Mouse (Mus musculus) liver, adult 2 months (tissue): ENCODE measurements around the gene Kif13a. TPM values are rescaled to one million over a fixed set of nuclear protein-coding genes. Genes with fewer than 3 reads are reported as not detected.

ENCODE experiments used
- DNase-seq: peaks from one replicate; pipeline ENCODE4 v3.0.0-alpha.2; 2011; ENCODE audit warnings: low read depth, low spot score; ENCODE audit errors: extremely low read depth
- H3K27ac ChIP-seq: fragments of 200-500 bp; replicated peaks from 2 replicates; pipeline ENCODE4 v1.5.1; 2012; ENCODE audit warnings: low read depth, mild to moderate bottlenecking, control low read depth, inconsistent platforms, low read length; ENCODE audit not compliant: insufficient read depth
- H3K27me3 ChIP-seq: fragments of 200-500 bp; 2 replicates; pipeline ENCODE4 v1.6.1; 2012; ENCODE audit warnings: mild to moderate bottlenecking, moderate library complexity, low read length, inconsistent platforms; ENCODE audit not compliant: control insufficient read depth, insufficient read depth
- H3K36me3 ChIP-seq: fragments of 200-500 bp; 2 replicates; pipeline ENCODE4 v1.6.1; 2012; ENCODE audit warnings: low read length, inconsistent platforms; ENCODE audit not compliant: control insufficient read depth, insufficient read depth
- H3K4me1 ChIP-seq: fragments of 200-500 bp; 2 replicates; pipeline ENCODE4 v1.6.1; 2011; ENCODE audit warnings: low read length; ENCODE audit not compliant: control insufficient read depth, insufficient read depth
- H3K4me3 ChIP-seq: fragments of 200-500 bp; 2 replicates; pipeline ENCODE4 v1.5.1; 2011; ENCODE audit warnings: low read depth, mild to moderate bottlenecking, control low read depth, low read length, moderate library complexity; ENCODE audit not compliant: insufficient read depth
- H3K79me2 ChIP-seq: fragments of 200-500 bp; 2 replicates; pipeline ENCODE4 v1.6.1; 2012; ENCODE audit warnings: inconsistent platforms, mild to moderate bottlenecking, low read length, moderate library complexity; ENCODE audit not compliant: control insufficient read depth, insufficient read depth
- H3K9ac ChIP-seq: fragments of 200-500 bp; 2 replicates; pipeline ENCODE4 v1.6.1; 2012; ENCODE audit warnings: low read depth, mild to moderate bottlenecking, control low read depth, inconsistent platforms, low read length
- CTCF ChIP-seq: fragments of 200-500 bp; IDR thresholded peaks from 2 replicates; pipeline ENCODE4 v1.5.1; 2011; ENCODE audit warnings: low read depth, low read length, control low read depth
- POLR2A ChIP-seq: fragments of 200-500 bp; IDR thresholded peaks from 2 replicates; pipeline ENCODE4 v1.6.1; 2011; ENCODE audit warnings: low read length, control low read depth; ENCODE audit not compliant: insufficient read depth; ENCODE audit errors: extremely low read depth
- WGBS: fragments of 180-500 bp; shearing (Covaris S2); methylation state at CpG from one replicate; pipeline ENCODE4 v1.1.7; 2018; 5-methylcytosine and 5-hydroxymethylcytosine counted together
- polyA plus RNA-seq: library from polyadenylated mRNA; depleted of rRNA; stranded (reverse); fragments of >200 nt; gene quantifications from 2 replicates; pipeline ENCODE4 v1.2.3, GENCODE M21; 2012
- total RNA-seq: library from RNA; depleted of rRNA; stranded (reverse); fragments of >200 nt; gene quantifications from 2 replicates; pipeline ENCODE4 v1.2.3, GENCODE M21; 2014

Kif13a gene
- total and polyA plus RNA-seq, 2 experiments = 6.6 to 11.1 TPM

DNA sequence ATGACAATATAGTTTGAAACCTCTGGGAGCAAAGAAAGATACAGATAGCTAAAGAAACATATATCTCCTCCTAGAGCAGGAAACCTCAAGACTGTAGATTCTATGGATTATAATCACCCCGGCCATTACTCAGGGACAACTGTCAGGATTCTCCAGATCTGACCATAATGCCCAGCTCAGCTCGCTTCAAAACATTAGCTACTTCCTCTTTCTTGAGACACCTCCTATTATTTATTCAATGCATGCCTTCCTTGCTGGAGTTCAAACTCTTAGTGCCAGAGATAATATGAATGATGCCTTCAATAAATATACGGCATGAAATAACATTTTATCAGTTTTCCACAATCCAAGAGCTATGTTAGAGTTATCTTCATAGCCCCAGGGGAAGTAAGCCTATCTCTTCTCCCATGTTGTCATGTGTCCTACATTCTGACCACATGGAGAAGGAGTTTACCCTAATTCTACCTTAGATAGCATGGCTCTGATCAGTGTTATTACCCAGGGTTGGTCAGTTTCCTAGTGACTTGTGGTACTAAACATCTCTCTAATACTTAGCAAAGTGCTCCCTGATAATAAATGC, 66.4 kb downstream of the Kif13a start:
- Histone ChIP-seq H3K27ac (no peak overlapping the region), H3K9ac (no peak overlapping the region), H3K79me2 (no peaks in the 10 kb centered on the region), H3K4me1 (no peaks in the 10 kb centered on the region), H3K36me3 (no peaks in the 10 kb centered on the region), H3K4me3 (no peak overlapping the region), H3K27me3 (no peaks in the 10 kb centered on the region)
- no peak for TF ChIP-seq CTCF
- WGBS = 82% methylated on average over 3 of the region's 3 CpGs
- DNase-seq = no peak

GRCm38 (mm10) chr13:46859876-46860275, 69.8 kb downstream of the Kif13a start:
- DNase-seq = no peak
- TF ChIP-seq POLR2A = no peak
- no peak for TF ChIP-seq CTCF
- Histone ChIP-seq H3K27ac (no peak overlapping the region), H3K4me3 (no peak overlapping the region), H3K79me2 (no peaks in the 10 kb centered on the region), H3K27me3 (no peaks in the 10 kb centered on the region), H3K9ac (no peak overlapping the region), H3K4me1 (no peaks in the 10 kb centered on the region), H3K36me3 (no peaks in the 10 kb centered on the region)
- WGBS = 95% methylated on average over 2 of the region's 2 CpGs

GRCm38 (mm10) chr13:46859173-46859572, 70.5 kb downstream of the Kif13a start:
- H3K27me3 ChIP-seq = no peaks in the 10 kb centered on the region
- WGBS = 87% methylated on average over 2 of the region's 2 CpGs
- no peaks in the 10 kb centered on the region for H3K36me3 ChIP-seq
- H3K4me1 ChIP-seq = no peaks in the 10 kb centered on the region
- DNase-seq = no peak
- H3K4me3 ChIP-seq = no peak overlapping the region
- no peak for TF ChIP-seq CTCF
- TF ChIP-seq POLR2A = no peak
- H3K27ac ChIP-seq = no peak overlapping the region
- no peak overlapping the region for H3K9ac ChIP-seq
- no peaks in the 10 kb centered on the region for H3K79me2 ChIP-seq

- Histone ChIP-seq H3K36me3 (no peaks in the 10 kb centered on the region), H3K79me2 (no peaks in the 10 kb centered on the region), H3K4me3 (no peak overlapping the region), H3K27me3 (no peaks in the 10 kb centered on the region), H3K27ac (no peak overlapping the region), H3K9ac (no peak overlapping the region), H3K4me1 (0 out of 2 replicates have a peak, but pooled peaks cover 3% of the 10 kb centered on the region)
- 94% methylated on average over 8 of the region's 8 CpGs for WGBS
- TF ChIP-seq POLR2A (no peak), CTCF (no peak)
- DNase-seq = no peak
Observed at GRCm38 (mm10) chr13:46858835-46859152, 70.9 kb downstream of the Kif13a start.

DNA sequence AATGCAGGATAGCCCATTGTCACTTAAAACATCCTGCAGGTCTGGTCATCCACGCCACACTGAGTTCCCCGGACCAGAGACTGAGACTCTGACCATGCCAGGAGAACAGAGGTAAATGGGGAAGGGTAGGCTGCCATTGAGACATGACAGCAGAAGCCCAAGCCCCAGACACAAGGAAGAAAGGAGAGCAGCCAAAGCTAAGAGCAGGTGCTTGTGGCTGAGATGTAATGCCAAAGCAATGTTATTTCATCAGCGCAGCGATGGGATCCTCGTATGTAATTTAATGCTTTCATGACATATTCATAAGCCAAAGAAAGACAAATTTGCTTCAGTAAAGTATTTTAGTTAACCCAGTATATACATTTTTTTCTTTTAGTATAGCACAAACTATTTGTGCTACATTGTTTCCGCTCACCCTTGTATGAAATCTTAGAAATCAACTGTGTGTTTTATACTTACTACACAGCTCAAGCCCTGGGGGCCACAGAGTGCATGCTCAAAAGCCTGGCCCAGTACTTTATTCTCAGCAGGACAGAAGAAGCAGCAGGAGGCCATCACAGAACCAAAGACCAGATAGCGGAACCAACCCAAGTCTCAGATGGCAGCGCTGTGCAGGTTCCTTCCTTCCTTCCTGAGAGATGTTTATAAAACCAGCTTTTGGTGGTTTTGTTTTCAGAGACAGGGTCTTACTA, 71.4 kb downstream of the Kif13a start:
- H3K9ac ChIP-seq = no peak overlapping the region
- no peaks in the 10 kb centered on the region for H3K79me2 ChIP-seq
- no peak overlapping the region for H3K27ac ChIP-seq
- WGBS = 97% methylated on average over 8 of the region's 8 CpGs
- no peaks in the 10 kb centered on the region for H3K27me3 ChIP-seq
- H3K4me1 ChIP-seq = 0 out of 2 replicates have a peak, but pooled peaks cover 4% of the 10 kb centered on the region
- no peaks in the 10 kb centered on the region for H3K36me3 ChIP-seq
- TF ChIP-seq POLR2A (no peak), CTCF (no peak)
- no peak overlapping the region for H3K4me3 ChIP-seq
- no peak for DNase-seq

GRCm38 (mm10) chr13:46854456-46854855, 75.2 kb downstream of the Kif13a start:
- WGBS = 49% methylated on average over 5 of the region's 5 CpGs
- Histone ChIP-seq H3K9ac (no peak overlapping the region), H3K27ac (no peak overlapping the region), H3K79me2 (no peaks in the 10 kb centered on the region), H3K36me3 (no peaks in the 10 kb centered on the region), H3K4me1 (0 out of 2 replicates have a peak, but pooled peaks cover 4% of the 10 kb centered on the region), H3K27me3 (no peaks in the 10 kb centered on the region), H3K4me3 (no peak overlapping the region)
- peak; percentile 90 for DNase-seq
- TF ChIP-seq POLR2A (no peak), CTCF (no peak)
